Mouse (Mus musculus) heart, postnatal 4 days (tissue): ENCODE results near the gene Olfr1355. TPM values are rescaled to one million over a fixed set of nuclear protein-coding genes. Genes with fewer than 3 reads are reported as not detected.
"Not testable (repeated sequence)": the region's sequence is repeated elsewhere in the genome, so short reads cannot be mapped to it uniquely, and the experiment has no call there.

Source experiments
- DNase-seq: peaks from one replicate; pipeline ENCODE4 v3.0.0; 2021
- total RNA-seq, 2 experiments: library from RNA; stranded (reverse); gene quantifications; 2 replicates each; pipeline ENCODE4 v1.2.3; 2021

The Olfr1355 gene
- not detected for total RNA-seq

- DNase-seq: no peak
These were observed at the start of gene Olfr1355 for GRCm38 (mm10) chr10:78875240-78875639. Olfr1355 (plus strand) TSS chr10:78875540.

GRCm38 (mm10) chr10:78840456-78840855 lies 34.9 kb upstream of the Olfr1355 start:
- not testable (repeated sequence) for DNase-seq

GRCm38 (mm10) chr10:78852066-78852465 lies 23.3 kb upstream of the Olfr1355 start, which contains the start of gene Olfr1356:
Olfr1356 (minus strand) TSS chr10:78852166.
- no peak for DNase-seq

GRCm38 (mm10) chr10:78912871-78913270 lies 37.5 kb downstream of the Olfr1355 start, which contains the start of gene Olfr1354:
Olfr1354 (plus strand) TSS chr10:78913171.
- DNase-seq: not testable (repeated sequence)

Other genes with a start within 250 kb of the Olfr1355 start
- gene Casp14, start 157.2 kb upstream of the Olfr1355 start, total RNA-seq: not detected
- gene Ccdc105, start 122.5 kb upstream of the Olfr1355 start, total RNA-seq: not detected
- gene Slc1a6, start 95.0 kb upstream of the Olfr1355 start, total RNA-seq: under 1 TPM; 0.43 to 0.63 TPM
- gene Olfr1356, start 23.4 kb upstream of the Olfr1355 start, total RNA-seq: not detected
- not detected for gene Olfr1354, start 37.6 kb downstream of the Olfr1355 start, total RNA-seq
- gene Olfr8, start 75.1 kb downstream of the Olfr1355 start, total RNA-seq: not detected
- gene Olfr1353, start 87.8 kb downstream of the Olfr1355 start, total RNA-seq: not detected
- gene Olfr1352, start 105.5 kb downstream of the Olfr1355 start, total RNA-seq: not detected
- not detected for gene Olfr1351, start 136.9 kb downstream of the Olfr1355 start, total RNA-seq
- not detected for gene Olfr57, start 153.2 kb downstream of the Olfr1355 start, total RNA-seq
- gene 2610008E11Rik, start 222.1 kb downstream of the Olfr1355 start, total RNA-seq: 10 to 100 TPM; 14.6 to 17.1 TPM